Mouse (Mus musculus) heart, adult 9 months (tissue): ENCODE results near the gene Olfr204.
"Not testable (repeated sequence)": the region's sequence is repeated elsewhere in the genome, so short reads cannot be mapped to it uniquely, and the experiment has no call there.

Experiments
- DNase-seq, 2 experiments: peaks; one replicate each; pipeline ENCODE4 v3.0.0; 2022; ENCODE audit warnings: low spot score in 2 of 2

Olfr204 gene

GRCm38 (mm10) chr16:59318148-59318547 lies at the start of gene Olfr204:
TSS of gene Olfr204 (minus strand) at chr16:59318248.
- no peak for DNase-seq

GRCm38 (mm10) chr16:59363893-59364292 lies 45.8 kb upstream of the Olfr204 start, which contains the start of gene Olfr209:
TSS of gene Olfr209 (minus strand) at chr16:59363993.
- DNase-seq, result no peak

GRCm38 (mm10) chr16:59349146-59349545 lies 31.1 kb upstream of the Olfr204 start, which contains the start of gene Olfr206:
TSS of gene Olfr206 (minus strand) at chr16:59349246.
- DNase-seq, result no peak

- DNase-seq, result no peak
These were observed 13.0 kb upstream of the Olfr204 start, which contains the start of gene Olfr205 for GRCm38 (mm10) chr16:59331038-59331437. TSS of gene Olfr205 (minus strand) at chr16:59331138.

GRCm38 (mm10) chr16:59323262-59323661 lies 5.2 kb upstream of the Olfr204 start:
- not testable (repeated sequence) for DNase-seq

- no peak for DNase-seq
These were observed 19.5 kb downstream of the Olfr204 start, which contains the start of gene Olfr203 for GRCm38 (mm10) chr16:59298581-59298980. TSS of gene Olfr203 (plus strand) at chr16:59298881.

- DNase-seq, result not testable (repeated sequence)
These were observed 30.5 kb downstream of the Olfr204 start for GRCm38 (mm10) chr16:59287576-59287975.

GRCm38 (mm10) chr16:59286693-59287092 lies 31.4 kb downstream of the Olfr204 start, which contains the start of gene Olfr202:
TSS of gene Olfr202 (minus strand) at chr16:59286793.
- DNase-seq, result no peak

GRCm38 (mm10) chr16:59283476-59283875 lies 34.6 kb downstream of the Olfr204 start:
- DNase-seq, result no peak

GRCm38 (mm10) chr16:59280542-59280941 lies 37.5 kb downstream of the Olfr204 start:
- DNase-seq, result no peak

- DNase-seq, result not testable (repeated sequence)
These were observed 45.5 kb downstream of the Olfr204 start, which contains the start of gene Olfr201 for GRCm38 (mm10) chr16:59272532-59272931. TSS of gene Olfr201 (minus strand) at chr16:59272632.

GRCm38 (mm10) chr16:59269097-59269496 lies 49.0 kb downstream of the Olfr204 start:
- DNase-seq, result not testable (repeated sequence)
